Mouse (Mus musculus): Measurements from ENCODE around the gene Med13l.

DNA sequence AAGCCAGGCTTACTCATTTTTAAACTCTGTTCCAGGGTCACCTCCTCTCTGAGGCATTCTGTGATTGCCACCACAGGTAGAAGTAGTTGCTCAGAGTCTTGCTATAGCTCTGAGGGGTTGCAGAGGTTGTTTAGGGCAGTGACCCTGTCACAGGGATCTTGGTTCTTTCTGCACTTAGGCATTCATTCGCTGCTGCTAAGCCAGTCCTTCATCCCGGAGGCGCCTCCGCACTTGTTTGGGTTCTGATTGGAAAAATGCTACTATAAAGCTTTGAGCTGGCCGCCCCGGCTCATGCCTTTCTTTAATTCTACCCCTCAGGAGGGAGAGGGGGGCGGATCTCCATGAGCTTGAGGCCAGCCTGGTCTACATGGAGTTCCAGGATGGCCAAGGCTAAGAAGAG is 6.9 kb downstream of the Med13l start:
- TF ChIP-seq CTCF (IDR thresholded peaks at IDR 0.05; ENCODE audit: borderline replicate concordance, control insufficient read depth, extremely low read depth, insufficient read depth, low read length, poor library complexity): no peak
- TF ChIP-seq POLR2A (IDR thresholded peaks at IDR 0.05; ENCODE audit: control insufficient read depth, extremely low read depth, insufficient read depth, low read length, poor library complexity): no peak
